Mouse (Mus musculus) right cerebral cortex, adult 2 months (tissue): Measurements from ENCODE around the gene Astn1.

Experiments
- DNase-seq, 2 experiments: peaks; one replicate each; pipeline ENCODE4 v3.0.0; 2021 to 2022; ENCODE audit warnings: low spot score in 2 of 2

The Astn1 gene

GRCm38 (mm10) chr1:158516558-158516957 is 154.5 kb downstream of the Astn1 start:
- DNase-seq = no peak

- no peak for DNase-seq
Observed at GRCm38 (mm10) chr1:158536195-158536594, 174.1 kb downstream of the Astn1 start.

GRCm38 (mm10) chr1:158536867-158537266 is 174.8 kb downstream of the Astn1 start:
- no peak for DNase-seq

DNA sequence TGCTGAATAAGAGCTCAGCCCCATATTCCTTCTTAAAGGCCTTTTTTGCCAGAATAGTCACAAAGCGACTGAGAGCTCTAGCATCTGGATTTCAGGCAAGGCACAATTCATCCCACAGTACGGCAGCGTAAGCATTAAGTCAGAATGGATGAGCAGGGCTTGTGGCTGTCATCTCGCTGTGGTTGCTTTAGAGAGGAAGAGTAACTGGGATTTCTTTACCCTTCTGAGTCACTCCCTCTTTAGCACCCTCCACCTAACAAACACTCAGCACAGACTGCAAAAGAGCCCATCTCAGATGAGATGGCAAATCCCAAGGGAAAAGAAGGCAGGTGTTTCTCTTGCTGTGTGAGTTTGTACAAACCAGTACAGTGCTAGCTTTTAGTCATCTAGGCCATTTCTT is 183.0 kb downstream of the Astn1 start:
- DNase-seq = peak; percentile 29 to 40

- DNase-seq = no peak
Observed at GRCm38 (mm10) chr1:158546513-158546912, 184.4 kb downstream of the Astn1 start.

GRCm38 (mm10) chr1:158547592-158548211 is 185.6 kb downstream of the Astn1 start:
- DNase-seq = peak; percentile 62 to 73

DNA sequence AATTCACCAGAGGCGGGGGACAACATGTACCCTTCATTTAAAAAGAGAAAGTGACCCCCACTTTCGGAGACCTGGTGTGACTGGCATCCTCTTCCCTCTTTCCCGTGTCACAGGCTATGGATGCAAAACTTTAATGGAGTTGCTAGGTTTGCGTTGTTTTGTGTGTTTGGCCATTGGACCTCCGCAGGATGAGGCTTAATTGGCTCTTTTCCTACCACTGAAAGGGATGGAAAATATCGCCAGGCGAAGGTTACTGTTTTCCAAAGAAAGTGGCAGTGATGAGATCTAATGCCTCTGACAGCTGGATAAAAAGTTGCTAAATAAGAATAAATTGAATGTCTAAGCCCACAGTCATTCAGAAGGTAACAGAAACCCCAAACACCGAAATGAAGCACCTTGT is 186.2 kb downstream of the Astn1 start:
- DNase-seq = no peak

DNA sequence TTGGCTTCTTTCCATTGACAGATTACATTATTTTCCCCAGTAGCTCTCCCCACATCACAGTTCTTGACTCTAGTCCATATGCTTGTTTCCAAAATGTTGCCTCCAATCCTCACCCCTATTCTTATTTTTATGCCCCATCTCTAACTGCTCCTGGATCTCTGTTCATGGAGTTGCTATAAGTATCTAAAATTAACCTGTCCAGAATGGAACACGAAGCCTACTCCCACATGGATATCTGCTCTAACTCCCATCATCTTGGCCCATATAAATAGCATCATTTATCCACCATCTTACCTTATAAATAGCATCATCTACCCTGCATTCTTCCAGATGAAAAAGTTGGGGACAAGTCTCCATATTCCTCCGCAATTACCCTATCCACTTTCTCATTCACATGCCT is 187.5 kb downstream of the Astn1 start:
- no peak for DNase-seq

GRCm38 (mm10) chr1:158551951-158552350 is 189.9 kb downstream of the Astn1 start:
- DNase-seq = no peak

DNA sequence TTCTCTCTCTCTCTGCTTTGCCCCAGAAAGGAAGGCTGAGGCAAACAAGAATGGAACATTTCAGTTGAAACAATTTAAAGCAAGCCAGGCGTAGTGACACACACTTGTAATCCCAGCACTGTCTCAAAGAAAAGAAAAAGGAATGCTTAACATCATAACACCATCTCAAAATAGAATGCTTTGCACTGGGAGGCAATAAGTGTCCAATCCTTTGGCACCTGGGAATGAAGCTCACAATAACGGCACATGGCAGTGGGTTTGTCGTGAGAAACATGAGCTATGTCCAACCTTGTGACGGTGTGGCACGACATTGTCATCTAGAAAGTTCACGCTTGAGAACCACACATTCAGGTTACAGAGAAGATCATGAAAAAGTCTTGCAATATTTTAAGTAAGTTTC is 191.3 kb downstream of the Astn1 start:
- DNase-seq = peak in 1 of 2 experiments; percentile 40

DNA sequence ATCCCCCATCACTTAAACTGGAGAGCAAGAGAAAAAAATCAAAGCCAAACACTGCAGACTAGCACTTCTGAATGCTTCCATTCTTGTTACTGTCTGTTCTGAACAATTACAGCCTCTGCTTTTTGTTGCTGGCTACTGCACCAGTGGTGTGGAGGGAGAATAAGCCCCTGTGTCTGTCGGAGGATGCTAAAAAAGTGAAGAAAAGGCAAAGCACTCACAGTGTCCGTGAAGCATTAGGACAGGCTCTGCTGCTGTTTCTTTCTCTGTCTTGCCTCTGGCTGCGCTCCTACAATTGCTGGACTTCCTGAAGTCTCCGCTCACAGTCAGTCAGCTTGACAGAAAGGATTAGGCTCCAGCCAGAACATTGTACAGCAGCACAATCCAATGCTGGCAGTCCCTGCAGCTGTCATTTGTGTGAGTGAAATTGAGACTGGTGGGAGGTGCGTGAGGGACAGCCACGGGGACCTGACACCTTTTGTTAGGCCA is 192.0 kb downstream of the Astn1 start:
- peak in 1 of 2 experiments; percentile 32 for DNase-seq

DNA sequence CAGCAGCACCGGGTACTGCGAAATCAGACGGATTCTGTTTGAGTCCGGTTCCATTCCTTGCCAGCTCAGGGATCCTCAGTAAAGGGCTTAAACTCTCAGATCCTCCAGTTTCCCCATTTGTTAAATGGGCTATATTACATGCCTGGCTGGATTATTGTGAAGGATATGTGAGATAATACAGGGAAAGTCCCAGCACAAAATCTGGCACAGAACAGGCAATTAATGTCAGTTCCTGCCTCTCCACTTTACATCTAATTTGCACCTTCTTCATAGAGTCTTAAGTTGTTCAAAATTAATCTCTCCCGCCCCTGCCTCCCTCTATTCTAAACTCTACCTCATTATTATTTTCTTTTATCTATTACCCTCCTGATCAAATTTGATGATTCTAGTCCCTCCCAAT is 211.1 kb downstream of the Astn1 start:
- DNase-seq = no peak

DNA sequence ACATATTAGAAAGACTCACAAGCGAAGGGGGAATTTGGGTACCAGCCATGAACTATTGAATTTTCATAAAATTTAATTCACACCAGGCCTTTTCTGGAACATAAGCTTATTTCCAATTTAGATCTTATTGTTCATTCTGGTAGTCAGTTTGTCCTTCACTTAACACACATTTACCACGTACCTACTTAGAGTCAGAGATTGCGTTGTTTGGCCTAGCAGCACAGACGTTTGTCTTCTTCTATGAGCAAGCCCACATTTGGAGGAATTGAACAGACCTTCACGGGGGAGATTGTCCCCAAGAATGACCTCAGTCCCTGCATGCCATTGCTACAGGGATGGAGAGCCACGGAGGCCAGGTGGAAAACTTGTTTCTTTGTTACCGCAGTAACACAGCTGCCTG is 211.5 kb downstream of the Astn1 start:
- no peak for DNase-seq

- no peak for DNase-seq
Observed at GRCm38 (mm10) chr1:158575997-158576396, 213.9 kb downstream of the Astn1 start.

- DNase-seq = peak; percentile 38 to 40
Observed at GRCm38 (mm10) chr1:158581806-158582205, 219.7 kb downstream of the Astn1 start.

DNA sequence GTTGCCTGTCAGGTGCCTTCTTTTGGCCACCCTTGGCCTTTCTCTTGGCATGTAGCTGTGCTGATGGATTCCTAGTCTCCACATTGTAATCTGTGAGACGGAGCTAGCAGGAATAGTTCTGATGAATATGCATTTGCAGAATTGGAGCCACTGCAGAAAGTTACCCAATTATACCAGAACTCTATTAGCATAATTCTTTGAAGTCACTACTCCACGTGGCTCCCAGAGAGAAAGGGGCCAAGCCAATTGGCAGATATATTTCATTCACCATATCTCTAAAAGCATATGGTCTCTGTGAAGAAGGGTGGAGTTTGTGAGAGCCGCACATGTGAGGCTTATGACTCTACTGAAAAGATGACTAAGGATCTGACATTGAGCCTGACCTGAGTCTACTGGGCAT is 226.8 kb downstream of the Astn1 start:
- DNase-seq = no peak

DNA sequence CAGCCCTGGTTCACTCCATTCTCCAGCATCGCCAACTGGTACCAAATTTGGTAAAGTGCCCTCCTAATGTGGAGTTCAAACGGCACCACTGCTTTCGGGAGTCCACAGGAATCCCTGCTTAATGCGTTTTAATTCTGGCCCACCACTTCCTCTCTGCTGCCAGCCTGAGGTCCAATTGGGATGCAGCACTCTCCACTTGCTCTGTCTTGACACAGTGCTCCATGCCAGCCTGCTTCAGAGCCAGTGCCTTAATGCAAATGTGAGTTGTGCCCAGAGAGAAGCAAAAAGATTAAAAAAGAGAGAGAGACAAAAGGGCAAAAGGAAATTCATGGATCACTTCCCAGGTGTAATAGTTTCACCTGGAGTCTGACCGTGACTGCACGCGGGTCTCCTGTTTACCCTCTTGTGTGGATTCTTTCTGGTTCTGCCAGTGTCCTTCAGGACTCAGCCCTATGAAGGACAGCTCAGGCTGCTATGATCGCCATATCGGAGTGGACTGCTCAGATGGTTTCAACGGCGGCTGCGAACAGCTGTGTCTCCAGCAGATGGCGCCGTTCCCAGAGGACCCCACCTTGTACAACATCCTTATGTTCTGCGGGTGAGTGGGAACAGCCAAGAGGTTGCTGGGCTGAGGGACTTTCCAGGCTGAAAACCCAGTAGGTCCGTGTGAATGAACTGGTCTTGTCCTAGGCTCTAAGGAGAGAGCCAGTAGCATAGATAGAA is 234.8 kb downstream of the Astn1 start:
- peak; percentile 51 to 55 for DNase-seq

GRCm38 (mm10) chr1:158597996-158598395 is 235.9 kb downstream of the Astn1 start:
- DNase-seq = no peak

GRCm38 (mm10) chr1:158599435-158599834 is 237.4 kb downstream of the Astn1 start:
- DNase-seq = no peak

GRCm38 (mm10) chr1:158603056-158603455 is 241.0 kb downstream of the Astn1 start:
- no peak for DNase-seq

DNA sequence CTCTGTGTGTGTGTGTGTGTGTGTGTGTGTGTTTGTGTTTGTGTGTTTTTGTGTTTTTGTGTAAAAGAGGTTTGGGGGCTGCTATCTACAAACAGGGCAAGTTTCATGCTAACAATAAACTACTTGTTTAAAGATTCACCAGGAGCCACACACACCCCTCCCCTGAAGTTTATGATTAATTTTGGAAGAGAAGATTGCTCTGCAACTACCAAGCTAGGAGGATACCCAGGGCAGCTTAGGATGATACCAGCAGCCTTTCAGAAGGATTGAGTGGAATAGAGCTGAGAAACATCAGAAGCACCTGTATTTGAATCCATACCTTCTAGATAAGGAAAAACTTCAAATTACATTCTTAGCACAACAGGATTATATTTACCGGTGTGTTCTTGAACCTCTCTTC is 242.1 kb downstream of the Astn1 start:
- DNase-seq = no peak

DNA sequence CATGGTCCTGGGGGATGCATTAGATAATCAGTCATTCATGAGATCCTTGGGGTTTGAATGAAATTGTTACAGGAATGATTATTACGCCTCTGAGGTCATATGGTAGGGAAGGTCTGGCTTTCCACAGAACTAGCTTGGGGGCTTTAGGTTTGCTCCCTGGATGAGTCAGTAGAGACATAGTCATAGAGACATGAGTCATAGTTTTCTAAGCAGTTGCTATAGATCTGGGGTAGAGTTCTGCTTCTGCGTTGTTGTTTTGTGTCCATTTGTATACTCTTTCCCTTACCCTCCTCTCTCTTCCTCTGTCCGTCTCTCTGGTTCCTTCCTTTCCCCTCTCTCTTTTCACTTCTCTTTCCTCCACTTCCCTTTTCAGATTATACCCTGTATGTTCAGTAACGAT is 243.5 kb downstream of the Astn1 start:
- DNase-seq = no peak

DNA sequence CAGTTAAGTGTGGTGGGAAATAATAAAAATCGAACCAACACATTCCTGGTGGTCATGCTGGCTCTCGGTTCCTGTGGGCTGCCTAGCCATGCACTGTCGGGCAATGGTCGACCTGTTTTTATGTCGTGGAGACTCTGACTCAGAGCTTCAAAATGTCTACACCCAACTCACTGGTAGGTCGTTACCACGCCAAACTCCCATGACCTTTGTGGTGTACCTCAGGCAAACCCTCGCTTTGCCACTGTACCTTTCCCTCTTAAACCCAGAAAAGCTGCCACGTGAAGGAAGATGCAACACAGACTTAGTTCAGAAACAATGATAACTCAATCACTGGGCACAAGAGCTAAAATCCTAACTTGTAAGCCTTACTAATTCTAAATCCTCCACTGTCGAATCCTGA is 244.3 kb downstream of the Astn1 start:
- DNase-seq = no peak
